Mouse (Mus musculus): Measurements from ENCODE around the gene Pecr. TPM values are rescaled to one million over a fixed set of nuclear protein-coding genes. Genes with fewer than 3 reads are reported as not detected.
"Not testable (repeated sequence)": the region's sequence is repeated elsewhere in the genome, so short reads cannot be mapped to it uniquely, and the experiment has no call there.

Gene Pecr
- total and polyA plus RNA-seq, 3 experiments = 10.7 to 15.5 TPM; not detected in 1

DNA sequence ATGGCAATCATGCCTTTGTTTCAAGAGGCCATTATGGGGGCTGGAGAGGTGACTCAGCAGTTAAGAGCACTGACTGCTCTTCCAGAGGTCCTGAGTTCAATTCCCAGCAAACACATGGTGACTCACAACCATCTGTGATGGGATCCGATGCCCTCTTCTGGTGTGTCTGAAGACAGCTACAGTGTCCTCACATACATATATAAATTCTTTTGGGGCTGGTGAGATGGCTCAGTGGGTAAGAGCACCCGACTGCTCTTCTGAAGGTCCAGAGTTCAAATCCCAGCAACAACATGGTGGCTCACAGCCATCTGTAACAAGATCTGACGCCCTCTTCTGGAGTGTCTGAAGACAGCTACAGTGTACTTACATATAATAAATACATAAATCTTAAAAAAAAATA is 45.0 kb downstream of the Pecr start:
- not testable (repeated sequence) for H3K9ac ChIP-seq (ENCODE audit: control insufficient read depth, low read depth, low read length, poor library complexity, severe bottlenecking); H3K4me1 ChIP-seq (ENCODE audit: control insufficient read depth in 1 of 2, insufficient read depth in 2 of 2, low read length in 2 of 2); DNase-seq (ENCODE audit: low read depth, low spot score); H3K9me3 ChIP-seq (replicated peaks; ENCODE audit: insufficient read depth, low read length); H3K27me3 ChIP-seq (ENCODE audit: control insufficient read depth in 1 of 2, insufficient read depth in 2 of 2, low read length in 2 of 2); H3K79me2 ChIP-seq (ENCODE audit: control insufficient read depth, insufficient read depth, low read length, poor library complexity); H3K36me3 ChIP-seq (ENCODE audit: control insufficient read depth in 1 of 2, insufficient read depth in 2 of 2, low read length in 2 of 2); H3K4me3 ChIP-seq (ENCODE audit: control insufficient read depth in 1 of 2, insufficient read depth in 1 of 2, low read depth in 2 of 2, low read length in 2 of 2)
- peak overlapping the region; percentile 29; the same call in 1 of the 2 replicates for H3K27ac ChIP-seq (ENCODE audit: control insufficient read depth, low read depth, low read length)
- TF ChIP-seq TBP (IDR thresholded peaks at IDR 0.05; ENCODE audit: low read depth, low read length) = peak; percentile 75

GRCm38 (mm10) chr1:72238016-72238580 is 46.0 kb downstream of the Pecr start:
- H3K79me2 ChIP-seq (ENCODE audit: control insufficient read depth, insufficient read depth, low read length, poor library complexity) = no peaks in the 10 kb centered on the region
- H3K9ac ChIP-seq (ENCODE audit: control insufficient read depth, low read depth, low read length, poor library complexity, severe bottlenecking) = peak overlapping the region; percentile 53
- peaks cover 0 to 7% of the 10 kb centered on the region in 2 experiments; a peak in 1 of 4 replicates for H3K4me1 ChIP-seq (ENCODE audit: control insufficient read depth in 1 of 2, insufficient read depth in 2 of 2, low read length in 2 of 2)
- TF ChIP-seq UBTF (IDR thresholded peaks at IDR 0.05; ENCODE audit: borderline replicate concordance, insufficient read depth, low read depth, low read length) (no peak), BHLHE40 (IDR thresholded peaks at IDR 0.05; ENCODE audit: borderline replicate concordance, low read depth, low read length) (no peak)
- H3K4me3 ChIP-seq (ENCODE audit: control insufficient read depth in 1 of 2, insufficient read depth in 1 of 2, low read depth in 2 of 2, low read length in 2 of 2) = peak overlapping the region; percentile 25 to 26
- peak; percentile 58 for DNase-seq (ENCODE audit: low read depth, low spot score)
- H3K36me3 ChIP-seq (ENCODE audit: control insufficient read depth in 1 of 2, insufficient read depth in 2 of 2, low read length in 2 of 2) = peaks cover 0 to 7% of the 10 kb centered on the region in 2 experiments; a peak in 2 of 4 replicates
- no peaks in the 10 kb centered on the region for H3K27me3 ChIP-seq (ENCODE audit: control insufficient read depth in 1 of 2, insufficient read depth in 2 of 2, low read length in 2 of 2)
- peak overlapping the region; percentile 0; the same call in 1 of the 2 replicates for H3K27ac ChIP-seq (ENCODE audit: control insufficient read depth, low read depth, low read length)
- H3K9me3 ChIP-seq (replicated peaks; ENCODE audit: insufficient read depth, low read length) = no peaks in the 10 kb centered on the region

DNA sequence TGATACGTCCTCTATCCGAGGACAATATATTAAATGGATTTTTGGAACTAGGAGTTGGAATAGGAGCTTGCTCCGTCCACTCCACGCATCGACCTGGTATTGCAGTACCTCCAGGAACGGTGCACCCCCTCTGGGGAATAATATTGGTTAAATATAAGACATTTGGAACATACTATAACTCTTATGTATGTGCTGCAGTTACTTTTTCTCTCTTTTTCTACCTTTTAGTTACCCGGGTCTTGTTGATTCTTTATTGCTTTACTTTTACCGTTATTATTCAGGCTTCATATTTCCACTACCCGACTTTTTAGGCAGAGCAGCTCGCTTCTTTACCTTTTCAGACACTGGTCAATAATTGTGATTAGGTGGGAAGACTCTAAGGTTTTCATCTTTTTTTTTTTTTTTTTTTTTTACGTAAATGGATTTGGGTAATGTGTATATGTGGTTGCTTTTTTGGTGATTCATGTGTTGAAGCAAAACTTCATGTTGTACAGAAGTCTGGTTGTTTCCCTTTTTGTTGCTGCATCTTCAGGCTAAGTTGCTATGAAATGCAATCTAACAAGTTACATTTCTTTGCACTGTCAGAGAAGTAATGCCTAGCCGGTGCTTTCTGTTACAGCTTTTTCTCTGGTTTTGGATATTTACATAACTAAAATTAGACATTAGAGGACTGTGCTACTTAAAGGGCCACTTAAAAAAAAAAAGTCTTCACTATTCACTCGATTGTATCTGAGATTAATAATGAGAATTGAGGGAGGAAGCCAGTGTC is 46.9 kb downstream of the Pecr start:
- peak overlapping the region; percentile 34; the same call in 1 of the 2 replicates for H3K27ac ChIP-seq (ENCODE audit: control insufficient read depth, low read depth, low read length)
- peak; percentile 91 for DNase-seq (ENCODE audit: low read depth, low spot score)
- H3K36me3 ChIP-seq (ENCODE audit: control insufficient read depth in 1 of 2, insufficient read depth in 2 of 2, low read length in 2 of 2) = peaks cover 0 to 3% of the 10 kb centered on the region in 2 experiments; a peak in 1 of 4 replicates
- no peaks in the 10 kb centered on the region for H3K27me3 ChIP-seq (ENCODE audit: control insufficient read depth in 1 of 2, insufficient read depth in 2 of 2, low read length in 2 of 2)
- peak overlapping the region; percentile 25 to 26 for H3K4me3 ChIP-seq (ENCODE audit: control insufficient read depth in 1 of 2, insufficient read depth in 1 of 2, low read depth in 2 of 2, low read length in 2 of 2)
- no peaks in the 10 kb centered on the region for H3K9me3 ChIP-seq (replicated peaks; ENCODE audit: insufficient read depth, low read length)
- peak overlapping the region; percentile 53; the same call in 1 of the 2 replicates for H3K9ac ChIP-seq (ENCODE audit: control insufficient read depth, low read depth, low read length, poor library complexity, severe bottlenecking)
- peaks cover 0 to 7% of the 10 kb centered on the region in 2 experiments; a peak in 1 of 4 replicates for H3K4me1 ChIP-seq (ENCODE audit: control insufficient read depth in 1 of 2, insufficient read depth in 2 of 2, low read length in 2 of 2)
- no peaks in the 10 kb centered on the region for H3K79me2 ChIP-seq (ENCODE audit: control insufficient read depth, insufficient read depth, low read length, poor library complexity)
- peak; percentile 19; the same call in 1 of the 2 replicates for TF ChIP-seq TBP (IDR thresholded peaks at IDR 0.05; ENCODE audit: low read depth, low read length)
- peak in 1 of 2 experiments; percentile 34; a peak in 3 of 4 replicates for TF ChIP-seq POLR2A (IDR thresholded peaks at IDR 0.05; ENCODE audit: control insufficient read depth in 1 of 2, insufficient read depth in 1 of 2, low read depth in 1 of 2, low read length in 2 of 2, poor library complexity in 1 of 2)
- TF ChIP-seq POLR2AphosphoS2 (IDR thresholded peaks at IDR 0.05; ENCODE audit: low read length) = no peak
- TF ChIP-seq POLR2AphosphoS5 (IDR thresholded peaks at IDR 0.05; ENCODE audit: borderline replicate concordance, low read depth, low read length) = peak; percentile 94; the same call in 1 of the 2 replicates
- TF ChIP-seq BHLHE40 (IDR thresholded peaks at IDR 0.05; ENCODE audit: borderline replicate concordance, low read depth, low read length) = no peak
